Mouse (Mus musculus): Measurements from ENCODE around the gene Fastk. TPM values are rescaled to one million over a fixed set of nuclear protein-coding genes. Genes with fewer than 3 reads are reported as not detected.

Fastk gene
- total and polyA plus RNA-seq, 3 experiments, result 36.2 to 286 (median 95.9) TPM

GRCm38 (mm10) chr5:24474025-24474722 is 29.1 kb upstream of the Fastk start:
- ATAC-seq (ENCODE audit: extremely low read depth, insufficient number of reproducible peaks, low FRiP score, poor library complexity, severe bottlenecking), result no peak

GRCm38 (mm10) chr5:24472884-24473619 is 28.0 kb upstream of the Fastk start:
- ATAC-seq (ENCODE audit: extremely low read depth, insufficient number of reproducible peaks, low FRiP score, poor library complexity, severe bottlenecking), result no peak
- Histone ChIP-seq H3K36me3 (replicated peaks) (peaks cover 92% of the 10 kb centered on the region), H3K9me3 (replicated peaks) (peaks cover 9% of the 10 kb centered on the region), H3K4me3 (ENCODE audit: low read depth, low read length) (no peak overlapping the region), H3K4me1 (ENCODE audit: insufficient read depth, low read depth, low read length) (peaks cover 6% of the 10 kb centered on the region; the same call in 1 of the 2 replicates), H3K27me3 (ENCODE audit: insufficient read depth, low read length) (no peaks in the 10 kb centered on the region)
- TF ChIP-seq GATA1 (IDR thresholded peaks at IDR 0.05; ENCODE audit: borderline replicate concordance, low read length), result no peak
- no peak for DNase-seq (ENCODE audit: low spot score)

More at GRCm38 (mm10) chr5:24474025-24474722, 29.1 kb upstream of the Fastk start:
- DNase-seq (ENCODE audit: low spot score), result no peak
- Histone ChIP-seq H3K4me3 (ENCODE audit: low read depth, low read length) (no peak overlapping the region), H3K9me3 (replicated peaks) (peaks cover 9% of the 10 kb centered on the region), H3K27me3 (ENCODE audit: insufficient read depth, low read length) (no peaks in the 10 kb centered on the region), H3K4me1 (ENCODE audit: insufficient read depth, low read depth, low read length) (peaks cover 6% of the 10 kb centered on the region; the same call in 1 of the 2 replicates), H3K36me3 (replicated peaks) (peaks cover 95% of the 10 kb centered on the region)
- TF ChIP-seq POLR2AphosphoS5 (IDR thresholded peaks at IDR 0.05; ENCODE audit: insufficient replicate concordance, low read depth, low read length) (no peak), GATA2 (IDR thresholded peaks at IDR 0.05; ENCODE audit: borderline replicate concordance, low read depth, low read length) (no peak), CTCF (IDR thresholded peaks at IDR 0.05; ENCODE audit: low read depth, low read length) (no peak), GATA1 (IDR thresholded peaks at IDR 0.05; ENCODE audit: borderline replicate concordance, low read length) (no peak), TAL1 (conservative IDR thresholded peaks at IDR 0.05; ENCODE audit: low read depth, low read length) (no peak)

- peaks cover 7% of the 10 kb centered on the region for H3K4me1 ChIP-seq (ENCODE audit: insufficient read depth, low read depth, low read length)
- no peaks in the 10 kb centered on the region for H3K27me3 ChIP-seq (ENCODE audit: insufficient read depth, low read length)
- no peak for TF ChIP-seq POLR2AphosphoS5 (IDR thresholded peaks at IDR 0.05; ENCODE audit: insufficient replicate concordance, low read depth, low read length)
- peak; percentile 88 for TF ChIP-seq CTCF (IDR thresholded peaks at IDR 0.05; ENCODE audit: low read depth, low read length)
- no peak for TF ChIP-seq TAL1 (conservative IDR thresholded peaks at IDR 0.05; ENCODE audit: low read depth, low read length)
- no peak overlapping the region for H3K4me3 ChIP-seq (ENCODE audit: low read depth, low read length)
- peaks cover 9% of the 10 kb centered on the region for H3K9me3 ChIP-seq (replicated peaks)
- DNase-seq (ENCODE audit: low spot score), result peak; percentile 75
- peak; percentile 49; the same call in 1 of the 2 replicates for ATAC-seq (ENCODE audit: extremely low read depth, insufficient number of reproducible peaks, low FRiP score, poor library complexity, severe bottlenecking)
- peaks cover 91% of the 10 kb centered on the region for H3K36me3 ChIP-seq (replicated peaks)
Measured at GRCm38 (mm10) chr5:24470600-24470999, 25.5 kb upstream of the Fastk start.

- DNase-seq (ENCODE audit: low spot score) (no peak), ATAC-seq (ENCODE audit: extremely low read depth, insufficient number of reproducible peaks, low FRiP score, poor library complexity, severe bottlenecking) (no peak)
- Histone ChIP-seq H3K4me3 (ENCODE audit: low read depth, low read length) (no peak overlapping the region), H3K27me3 (ENCODE audit: insufficient read depth, low read length) (no peaks in the 10 kb centered on the region), H3K9me3 (replicated peaks) (no peaks in the 10 kb centered on the region), H3K4me1 (ENCODE audit: insufficient read depth, low read depth, low read length) (peaks cover 12% of the 10 kb centered on the region), H3K36me3 (replicated peaks) (peaks cover 91% of the 10 kb centered on the region)
- no peak for TF ChIP-seq GATA1 (IDR thresholded peaks at IDR 0.05; ENCODE audit: borderline replicate concordance, low read length)
- TF ChIP-seq CTCF (IDR thresholded peaks at IDR 0.05; ENCODE audit: low read depth, low read length), result no peak
- no peak for TF ChIP-seq TAL1 (conservative IDR thresholded peaks at IDR 0.05; ENCODE audit: low read depth, low read length)
- no peak for TF ChIP-seq POLR2AphosphoS5 (IDR thresholded peaks at IDR 0.05; ENCODE audit: insufficient replicate concordance, low read depth, low read length)
- no peak for TF ChIP-seq GATA2 (IDR thresholded peaks at IDR 0.05; ENCODE audit: borderline replicate concordance, low read depth, low read length)
Measured at GRCm38 (mm10) chr5:24466762-24467161, 21.7 kb upstream of the Fastk start.

- H3K36me3 ChIP-seq (replicated peaks), result peaks cover 63% of the 10 kb centered on the region
- peaks cover 55% of the 10 kb centered on the region for H3K4me1 ChIP-seq (ENCODE audit: insufficient read depth, low read depth, low read length)
- H3K9me3 ChIP-seq (replicated peaks), result no peaks in the 10 kb centered on the region
- no peak overlapping the region for H3K4me3 ChIP-seq (ENCODE audit: low read depth, low read length)
- H3K27me3 ChIP-seq (ENCODE audit: insufficient read depth, low read length), result no peaks in the 10 kb centered on the region
- TF ChIP-seq GATA1 (IDR thresholded peaks at IDR 0.05; ENCODE audit: borderline replicate concordance, low read length) (no peak), POLR2AphosphoS5 (IDR thresholded peaks at IDR 0.05; ENCODE audit: insufficient replicate concordance, low read depth, low read length) (no peak), TAL1 (conservative IDR thresholded peaks at IDR 0.05; ENCODE audit: low read depth, low read length) (no peak), CTCF (IDR thresholded peaks at IDR 0.05; ENCODE audit: low read depth, low read length) (no peak)
- ATAC-seq (ENCODE audit: extremely low read depth, insufficient number of reproducible peaks, low FRiP score, poor library complexity, severe bottlenecking), result no peak
- no peak for DNase-seq (ENCODE audit: low spot score)
Measured at GRCm38 (mm10) chr5:24455613-24456012, 10.5 kb upstream of the Fastk start.

- TF ChIP-seq GATA1 (IDR thresholded peaks at IDR 0.05; ENCODE audit: borderline replicate concordance, low read length), result no peak
- TF ChIP-seq GATA2 (IDR thresholded peaks at IDR 0.05; ENCODE audit: borderline replicate concordance, low read depth, low read length), result no peak
- no peak for TF ChIP-seq TAL1 (conservative IDR thresholded peaks at IDR 0.05; ENCODE audit: low read depth, low read length)
- TF ChIP-seq CTCF (IDR thresholded peaks at IDR 0.05; ENCODE audit: low read depth, low read length), result no peak
- no peak for TF ChIP-seq POLR2AphosphoS5 (IDR thresholded peaks at IDR 0.05; ENCODE audit: insufficient replicate concordance, low read depth, low read length)
- ATAC-seq (ENCODE audit: extremely low read depth, insufficient number of reproducible peaks, low FRiP score, poor library complexity, severe bottlenecking), result no peak
- peaks cover 57% of the 10 kb centered on the region for H3K4me1 ChIP-seq (ENCODE audit: insufficient read depth, low read depth, low read length)
Measured at GRCm38 (mm10) chr5:24455076-24455475, 10.0 kb upstream of the Fastk start.

More at GRCm38 (mm10) chr5:24455076-24455475, 10.0 kb upstream of the Fastk start:
- no peaks in the 10 kb centered on the region for H3K27me3 ChIP-seq (ENCODE audit: insufficient read depth, low read length)
- H3K9me3 ChIP-seq (replicated peaks), result no peaks in the 10 kb centered on the region
- no peak for DNase-seq (ENCODE audit: low spot score)
- H3K4me3 ChIP-seq (ENCODE audit: low read depth, low read length), result no peak overlapping the region
- H3K36me3 ChIP-seq (replicated peaks), result peaks cover 58% of the 10 kb centered on the region

Data from G1E (cell line).